Mouse (Mus musculus) hindbrain, embryonic 10.5 days (tissue): Measurements from ENCODE around the gene St6gal1. TPM values are rescaled to one million over a fixed set of nuclear protein-coding genes. Genes with fewer than 3 reads are reported as not detected.

Experiments
- DNase-seq: peaks from one replicate; pipeline ENCODE4 v3.0.0-alpha.2; 2017; ENCODE audit warnings: low spot score
- H3K27ac ChIP-seq: fragments of 300-500 bp; sonication (generic); 2 replicates; pipeline ENCODE4 v1.5.1; 2016; ENCODE audit warnings: mild to moderate bottlenecking, moderate library complexity
- H3K27me3 ChIP-seq: fragments of 300-500 bp; sonication (generic); 2 replicates; pipeline ENCODE4 v1.6.1; 2016; ENCODE audit warnings: mild to moderate bottlenecking; ENCODE audit not compliant: poor library complexity, insufficient read depth, severe bottlenecking
- H3K36me3 ChIP-seq: fragments of 300-500 bp; sonication (generic); 2 replicates; pipeline ENCODE4 v1.6.1; 2016; ENCODE audit warnings: mild to moderate bottlenecking, moderate library complexity
- H3K4me1 ChIP-seq: fragments of 300-500 bp; sonication (generic); replicated peaks from 2 replicates; pipeline ENCODE4 v1.6.1; 2016; ENCODE audit warnings: mild to moderate bottlenecking
- H3K4me3 ChIP-seq: fragments of 300-500 bp; sonication (generic); 2 replicates; pipeline ENCODE4 v1.5.1; 2016; ENCODE audit warnings: mild to moderate bottlenecking, moderate library complexity
- H3K9me3 ChIP-seq: fragments of 300-500 bp; sonication (generic); 2 replicates; pipeline ENCODE4 v1.6.1; 2016; ENCODE audit warnings: mild to moderate bottlenecking, moderate library complexity
- WGBS: fragments of 180-500 bp; shearing (Covaris S2); methylation state at CpG from one replicate; pipeline ENCODE4 v1.1.7; 2016; 5-methylcytosine and 5-hydroxymethylcytosine counted together
- polyA plus RNA-seq: library from polyadenylated mRNA; unstranded; fragments of >200 nt; fragmentation: Nextera tagmentation; extraction: Ambion mirVana; gene quantifications from 2 replicates; pipeline ENCODE4 v1.2.1, GENCODE M21; 2016

Gene St6gal1
- polyA plus RNA-seq, 1 experiment from 2014 or later: 26.6 TPM

DNA sequence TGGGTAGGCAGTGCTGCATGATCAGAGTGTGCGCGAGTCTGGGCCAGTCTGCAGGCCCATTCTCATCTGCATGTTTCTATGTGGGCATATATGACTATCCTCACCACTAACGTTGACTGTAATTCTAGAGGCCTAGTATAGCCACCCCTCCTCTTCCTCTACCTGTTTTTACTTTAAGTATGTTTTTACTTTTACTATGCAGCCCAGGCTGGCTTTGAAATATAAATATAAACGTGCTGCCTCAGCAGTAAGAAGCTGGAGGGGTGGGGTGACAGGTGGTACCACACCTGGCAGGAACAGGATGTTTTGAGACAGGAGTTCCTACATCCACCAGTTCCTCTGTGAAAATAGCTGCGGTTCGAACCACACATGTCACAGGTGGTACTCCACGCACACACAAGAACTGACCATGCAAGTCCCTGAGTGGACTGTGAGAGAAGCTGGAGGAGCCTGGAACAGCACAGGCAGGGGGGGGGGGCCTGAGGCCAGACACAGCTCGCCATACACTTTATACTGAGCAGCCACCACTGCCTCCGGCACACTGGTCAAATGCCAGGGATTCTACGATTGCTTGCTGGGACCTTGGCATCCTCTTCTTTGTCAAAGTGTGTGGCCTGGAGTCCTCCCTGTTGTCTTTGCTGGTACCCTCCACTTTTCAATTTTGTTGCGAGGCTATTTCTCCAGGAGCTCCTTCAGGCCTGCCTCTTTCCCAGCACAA, 62.0 kb downstream of the St6gal1 start:
- no peak for DNase-seq
- 92% methylated on average over 11 of the region's 11 CpGs for WGBS
- Histone ChIP-seq H3K9me3 (no peaks in the 10 kb centered on the region), H3K4me3 (no peak overlapping the region), H3K27ac (no peak overlapping the region), H3K4me1 (0 out of 2 replicates have a peak, but pooled peaks cover 3% of the 10 kb centered on the region), H3K27me3 (no peaks in the 10 kb centered on the region), H3K36me3 (peaks cover 5% of the 10 kb centered on the region)

DNA sequence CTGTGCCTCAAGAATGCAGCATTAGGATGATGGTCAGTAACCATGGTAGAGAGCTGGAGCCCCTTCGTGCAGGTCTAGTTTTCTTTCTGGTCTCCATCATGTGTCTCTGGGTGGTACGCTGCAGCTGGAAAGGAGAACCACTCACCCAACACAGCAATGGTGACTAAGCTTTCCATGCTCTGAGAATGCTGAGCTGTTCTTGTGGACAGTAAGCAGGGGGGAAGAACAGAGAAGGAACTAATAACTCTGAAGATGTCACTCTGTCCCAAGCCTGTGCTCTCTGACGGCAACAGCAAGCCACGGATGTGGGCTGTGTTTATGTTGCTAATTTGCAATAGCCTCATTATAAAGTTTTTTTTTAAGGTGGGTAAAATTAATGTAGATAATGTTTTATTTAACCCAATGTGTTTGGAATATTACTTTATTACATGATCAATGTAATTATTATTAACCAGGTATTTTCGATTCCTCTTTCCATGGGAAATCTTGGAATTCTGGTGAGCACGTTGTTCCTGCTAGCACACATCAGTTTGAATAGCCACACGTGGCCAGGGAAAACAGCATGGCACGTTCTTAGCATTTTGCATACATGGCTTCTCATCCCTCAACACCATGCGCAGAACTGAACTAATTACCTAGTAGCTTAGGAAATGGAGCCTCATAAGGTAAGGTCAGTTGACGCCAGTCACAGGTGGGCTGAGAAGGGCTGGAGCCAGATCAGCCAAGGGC, 62.9 kb downstream of the St6gal1 start:
- WGBS: 93% methylated on average over 10 of the region's 10 CpGs
- H3K9me3 ChIP-seq: no peaks in the 10 kb centered on the region
- H3K36me3 ChIP-seq: peaks cover 5% of the 10 kb centered on the region
- 0 out of 2 replicates have a peak, but pooled peaks cover 3% of the 10 kb centered on the region for H3K4me1 ChIP-seq
- no peak overlapping the region for H3K4me3 ChIP-seq
- no peaks in the 10 kb centered on the region for H3K27me3 ChIP-seq
- DNase-seq: no peak
- H3K27ac ChIP-seq: no peak overlapping the region

- DNase-seq: no peak
- 90% methylated on average over 9 of the region's 9 CpGs for WGBS
- H3K27ac ChIP-seq: no peak overlapping the region
- no peaks in the 10 kb centered on the region for H3K27me3 ChIP-seq
- no peak overlapping the region for H3K4me3 ChIP-seq
- H3K4me1 ChIP-seq: 0 out of 2 replicates have a peak, but pooled peaks cover 3% of the 10 kb centered on the region
- peaks cover 5% of the 10 kb centered on the region for H3K36me3 ChIP-seq
- H3K9me3 ChIP-seq: no peaks in the 10 kb centered on the region
These were observed 63.6 kb downstream of the St6gal1 start for GRCm38 (mm10) chr16:23288103-23288502.

- Histone ChIP-seq H3K27ac (no peak overlapping the region), H3K4me1 (no peaks in the 10 kb centered on the region), H3K9me3 (no peaks in the 10 kb centered on the region), H3K27me3 (no peaks in the 10 kb centered on the region), H3K4me3 (no peak overlapping the region), H3K36me3 (peaks cover 5% of the 10 kb centered on the region)
- WGBS: 87% methylated on average over 6 of the region's 6 CpGs
- DNase-seq: no peak
These were observed 64.9 kb downstream of the St6gal1 start for GRCm38 (mm10) chr16:23289424-23289823.

GRCm38 (mm10) chr16:23290171-23290570, 65.6 kb downstream of the St6gal1 start:
- H3K27me3 ChIP-seq: no peaks in the 10 kb centered on the region
- H3K36me3 ChIP-seq: peaks cover 5% of the 10 kb centered on the region
- H3K4me1 ChIP-seq: no peaks in the 10 kb centered on the region
- H3K9me3 ChIP-seq: no peaks in the 10 kb centered on the region
- WGBS: 91% methylated on average over 9 of the region's 9 CpGs
- no peak overlapping the region for H3K4me3 ChIP-seq
- no peak overlapping the region for H3K27ac ChIP-seq
- DNase-seq: no peak

- Histone ChIP-seq H3K27ac (no peak overlapping the region), H3K9me3 (no peaks in the 10 kb centered on the region), H3K4me1 (no peaks in the 10 kb centered on the region), H3K4me3 (no peak overlapping the region), H3K27me3 (no peaks in the 10 kb centered on the region), H3K36me3 (peaks cover 5% of the 10 kb centered on the region)
- 86% methylated on average over 5 of the region's 5 CpGs for WGBS
- no peak for DNase-seq
These were observed 67.0 kb downstream of the St6gal1 start for GRCm38 (mm10) chr16:23291521-23291920.

DNA sequence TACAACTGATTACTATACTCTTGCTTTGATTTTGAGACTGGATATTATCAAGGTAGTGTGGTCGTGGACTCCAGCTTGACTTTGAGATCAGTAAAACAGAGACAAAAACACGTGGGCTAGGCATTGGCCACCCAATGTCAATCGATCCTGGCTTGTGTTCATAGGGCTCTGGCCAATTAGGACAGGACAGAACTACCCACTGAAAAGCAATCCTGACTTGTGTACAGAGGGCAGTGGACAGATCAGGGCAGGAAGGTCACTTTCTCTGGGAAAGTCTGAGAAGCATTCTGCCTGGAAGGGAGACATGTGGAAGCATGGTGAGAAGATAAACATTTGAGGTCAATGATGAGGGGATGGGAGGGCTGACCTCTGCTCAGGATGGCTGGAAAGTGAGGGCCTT, 69.7 kb downstream of the St6gal1 start:
- Histone ChIP-seq H3K27ac (no peak overlapping the region), H3K36me3 (peaks cover 4% of the 10 kb centered on the region; the same call in 1 of the 2 replicates), H3K4me1 (no peaks in the 10 kb centered on the region), H3K4me3 (no peak overlapping the region), H3K9me3 (no peaks in the 10 kb centered on the region), H3K27me3 (no peaks in the 10 kb centered on the region)
- 64% methylated on average over 3 of the region's 3 CpGs for WGBS
- DNase-seq: no peak

- Histone ChIP-seq H3K9me3 (no peaks in the 10 kb centered on the region), H3K27ac (no peak overlapping the region), H3K4me1 (no peaks in the 10 kb centered on the region), H3K4me3 (no peak overlapping the region), H3K27me3 (no peaks in the 10 kb centered on the region), H3K36me3 (peaks cover 4% of the 10 kb centered on the region; the same call in 1 of the 2 replicates)
- WGBS: 85% methylated on average over 6 of the region's 6 CpGs
- DNase-seq: no peak
These were observed 70.2 kb downstream of the St6gal1 start for GRCm38 (mm10) chr16:23294747-23295146.

- DNase-seq: no peak
- H3K9me3 ChIP-seq: no peaks in the 10 kb centered on the region
- no peaks in the 10 kb centered on the region for H3K27me3 ChIP-seq
- H3K4me1 ChIP-seq: no peaks in the 10 kb centered on the region
- H3K27ac ChIP-seq: no peak overlapping the region
- 84% methylated on average over 5 of the region's 5 CpGs for WGBS
- H3K36me3 ChIP-seq: peaks cover 4% of the 10 kb centered on the region; the same call in 1 of the 2 replicates
- no peak overlapping the region for H3K4me3 ChIP-seq
These were observed 71.2 kb downstream of the St6gal1 start for GRCm38 (mm10) chr16:23295720-23296119.

DNA sequence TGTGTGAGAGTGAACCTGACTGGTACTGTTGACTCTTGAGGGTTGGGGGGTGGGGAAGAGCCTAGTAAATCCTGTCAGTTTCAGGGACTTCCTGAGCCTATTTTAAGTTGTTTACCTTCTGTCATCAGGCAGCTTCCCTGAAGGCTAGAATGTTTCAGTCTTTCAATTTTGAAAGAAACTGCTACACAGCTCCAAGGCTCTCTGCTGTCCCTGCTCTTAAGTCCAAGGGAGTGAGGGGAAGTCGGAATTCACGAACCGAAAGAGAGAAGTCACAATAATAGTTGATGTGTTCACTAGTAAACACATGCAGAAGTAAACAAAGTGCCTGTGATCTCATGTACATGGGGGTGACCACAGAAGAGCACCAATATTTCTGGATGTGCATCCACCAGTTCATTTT, 72.2 kb downstream of the St6gal1 start:
- no peaks in the 10 kb centered on the region for H3K4me1 ChIP-seq
- DNase-seq: no peak
- no peak overlapping the region for H3K27ac ChIP-seq
- WGBS: 93% methylated on average over 3 of the region's 3 CpGs
- no peaks in the 10 kb centered on the region for H3K27me3 ChIP-seq
- H3K9me3 ChIP-seq: no peaks in the 10 kb centered on the region
- peaks cover 4% of the 10 kb centered on the region; the same call in 1 of the 2 replicates for H3K36me3 ChIP-seq
- no peak overlapping the region for H3K4me3 ChIP-seq

DNA sequence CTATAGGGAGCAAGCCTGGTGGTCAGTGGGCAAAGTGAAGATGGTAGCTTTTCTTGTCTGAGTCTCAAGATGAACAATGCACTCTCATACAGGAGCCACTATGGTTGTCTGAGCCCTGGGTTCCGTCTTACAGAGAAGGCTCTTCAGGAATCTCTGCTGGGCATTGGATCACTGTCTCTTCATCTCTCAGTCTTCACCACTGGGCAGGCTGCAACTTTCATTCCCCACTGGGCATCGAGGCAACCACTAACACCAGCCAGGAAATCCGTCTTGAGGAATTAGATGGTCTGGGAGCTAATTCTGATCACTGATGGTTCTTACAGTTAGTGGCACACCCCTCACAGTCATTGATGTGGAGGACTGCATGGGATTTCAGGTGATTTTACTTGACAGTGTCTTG, 73.9 kb downstream of the St6gal1 start:
- Histone ChIP-seq H3K36me3 (peaks cover 4% of the 10 kb centered on the region; the same call in 1 of the 2 replicates), H3K4me1 (peaks cover 10% of the 10 kb centered on the region; the same call in 1 of the 2 replicates), H3K4me3 (no peak overlapping the region), H3K27ac (no peak overlapping the region), H3K9me3 (no peaks in the 10 kb centered on the region), H3K27me3 (no peaks in the 10 kb centered on the region)
- WGBS: 88% methylated on average over 3 of the region's 3 CpGs
- DNase-seq: no peak

GRCm38 (mm10) chr16:23298911-23299310, 74.4 kb downstream of the St6gal1 start:
- Histone ChIP-seq H3K9me3 (no peaks in the 10 kb centered on the region), H3K27ac (no peak overlapping the region), H3K27me3 (no peaks in the 10 kb centered on the region), H3K36me3 (peaks cover 4% of the 10 kb centered on the region; the same call in 1 of the 2 replicates), H3K4me3 (no peak overlapping the region), H3K4me1 (peaks cover 11% of the 10 kb centered on the region; the same call in 1 of the 2 replicates)
- WGBS: 97% methylated on average over 3 of the region's 3 CpGs
- no peak for DNase-seq
